1 mouse cellular context compared by ENCODE assay signal in the genomic region with DNA sequence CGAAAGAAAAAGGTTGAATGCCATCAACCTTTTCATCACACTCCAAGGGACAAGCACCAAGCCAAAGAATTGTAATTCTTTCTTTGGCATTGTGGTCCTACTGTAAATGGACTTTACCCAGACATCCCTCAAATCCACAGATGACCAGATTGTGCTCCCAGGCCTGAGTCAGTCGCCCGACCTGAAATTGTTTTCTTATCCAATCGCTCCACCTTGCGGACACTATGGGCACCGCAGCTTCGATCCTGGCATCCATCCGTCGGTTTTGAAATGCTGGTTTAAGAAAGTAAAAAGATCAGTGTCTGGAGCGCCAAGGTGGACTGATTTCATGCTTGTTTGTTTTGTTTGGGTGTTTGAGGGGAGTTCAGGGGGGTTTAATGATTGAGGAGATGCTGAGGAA.
A peak's percentile ranks its signal among the peaks of the same experiment; 100 is the strongest.
TF ChIP-seq lines count a peak whose summit lies in the region.

No protein-coding gene starts in this region.

TF ChIP-seq in CH12.LX, 34 proteins besides CTCF, POLR2A, EP300 and RAD21 (continued from another document):
- TF ChIP-seq MAFK (IDR thresholded peaks at IDR 0.05; ENCODE audit: insufficient replicate concordance, low read length) (0 out of 2 replicates have a peak, but pooled peaks have one; percentile 13), IRF4 (IDR thresholded peaks at IDR 0.05; ENCODE audit: low read depth, low read length) (peak; percentile 16; the same call in 1 of the 2 replicates), ZMIZ1 (IDR thresholded peaks at IDR 0.05; ENCODE audit: low read depth, low read length) (no peak), MEF2A (IDR thresholded peaks at IDR 0.05; ENCODE audit: borderline replicate concordance, low read depth, low read length) (no peak), KAT2A (IDR thresholded peaks at IDR 0.05; ENCODE audit: insufficient replicate concordance, low read length) (no peak), NRF1 (IDR thresholded peaks at IDR 0.05; ENCODE audit: low read depth, low read length) (no peak), JUND (conservative IDR thresholded peaks at IDR 0.05; ENCODE audit: low read depth, low read length) (0 out of 2 replicates have a peak, but pooled peaks have one; percentile 6), MAZ (IDR thresholded peaks at IDR 0.05; ENCODE audit: low read depth, low read length) (no peak), RCOR1 (conservative IDR thresholded peaks at IDR 0.05; ENCODE audit: low read depth, low read length) (no peak), TCF12 (IDR thresholded peaks at IDR 0.05; ENCODE audit: low read depth, low read length) (peak; percentile 15; the same call in 1 of the 2 replicates), POLR2AphosphoS2 (IDR thresholded peaks at IDR 0.05; ENCODE audit: low read depth, low read length) (no peak), ETS1 (conservative IDR thresholded peaks at IDR 0.05; ENCODE audit: low read depth, low read length) (no peak), BHLHE40 (IDR thresholded peaks at IDR 0.05; ENCODE audit: low read depth, low read length) (peak; percentile 43; the same call in 1 of the 2 replicates), SMC3 (IDR thresholded peaks at IDR 0.05; ENCODE audit: low read depth, low read length) (peak; percentile 90), SIN3A (IDR thresholded peaks at IDR 0.05; ENCODE audit: low read length) (peak; percentile 71), GABPA (IDR thresholded peaks at IDR 0.05; ENCODE audit: insufficient replicate concordance, low read depth, low read length) (no peak), TBP (conservative IDR thresholded peaks at IDR 0.05; ENCODE audit: low read depth, low read length) (peak; percentile 66), ZC3H11A (IDR thresholded peaks at IDR 0.05; ENCODE audit: low read depth, low read length) (peak; percentile 76), MYC (IDR thresholded peaks at IDR 0.05; ENCODE audit: low read depth, low read length) (0 out of 2 replicates have a peak, but pooled peaks have one; percentile 4)
